Mouse (Mus musculus): ENCODE measurements around the gene Itga11.
"Not testable (repeated sequence)": the region's sequence is repeated elsewhere in the genome, so short reads cannot be mapped to it uniquely, and the experiment has no call there.

Itga11 gene

DNA sequence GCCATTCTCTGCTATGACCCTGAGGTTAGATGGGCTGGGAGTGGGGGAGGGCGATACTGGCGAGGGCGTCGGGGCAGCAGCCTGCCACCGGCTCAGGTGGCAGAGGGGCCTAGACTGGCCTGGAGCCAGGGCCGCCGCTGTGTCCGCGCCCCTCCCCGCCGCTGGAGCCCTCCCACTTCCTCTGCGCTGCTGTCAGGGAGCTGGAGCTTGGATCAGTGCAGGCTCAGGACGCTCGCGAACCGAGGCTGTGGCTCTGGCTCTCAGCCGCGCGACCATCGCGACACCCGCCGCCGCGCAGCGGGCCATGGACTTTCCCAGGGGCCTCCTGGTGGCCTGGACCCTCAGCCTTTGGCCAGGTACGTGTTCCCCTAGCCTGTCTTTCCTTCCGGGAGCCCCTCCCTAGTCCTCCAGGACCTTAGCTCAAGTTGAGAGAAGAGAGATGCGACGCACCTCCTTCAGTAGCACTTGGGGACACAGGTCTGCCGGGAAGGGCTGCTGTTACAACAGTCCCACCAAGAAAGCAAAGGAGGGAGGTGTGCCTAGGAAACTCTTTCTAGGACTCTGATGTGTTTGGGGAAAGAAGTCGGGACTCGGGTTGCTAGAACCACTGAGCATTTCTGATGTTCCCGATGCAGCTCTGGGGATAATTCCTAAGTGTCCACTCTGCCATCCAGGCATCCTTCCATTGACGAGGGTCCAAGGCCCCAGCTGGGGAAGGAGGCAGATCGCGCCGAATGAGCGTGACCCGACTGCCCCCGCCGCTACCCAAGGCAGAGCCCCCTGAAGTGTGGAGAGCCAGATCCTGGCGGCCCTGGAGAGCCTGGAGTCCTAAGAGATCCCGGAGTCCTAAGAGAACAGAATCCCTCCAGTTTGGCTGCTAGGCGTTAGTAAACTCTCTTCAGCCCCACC is at the start of gene Itga11:
TSS of gene Itga11 (plus strand) at position 186 of the 909 bp plus-strand sequence.
- peak in 1 of 2 experiments; percentile 31 for DNase-seq (ENCODE audit: low spot score in 2 of 2)

DNA sequence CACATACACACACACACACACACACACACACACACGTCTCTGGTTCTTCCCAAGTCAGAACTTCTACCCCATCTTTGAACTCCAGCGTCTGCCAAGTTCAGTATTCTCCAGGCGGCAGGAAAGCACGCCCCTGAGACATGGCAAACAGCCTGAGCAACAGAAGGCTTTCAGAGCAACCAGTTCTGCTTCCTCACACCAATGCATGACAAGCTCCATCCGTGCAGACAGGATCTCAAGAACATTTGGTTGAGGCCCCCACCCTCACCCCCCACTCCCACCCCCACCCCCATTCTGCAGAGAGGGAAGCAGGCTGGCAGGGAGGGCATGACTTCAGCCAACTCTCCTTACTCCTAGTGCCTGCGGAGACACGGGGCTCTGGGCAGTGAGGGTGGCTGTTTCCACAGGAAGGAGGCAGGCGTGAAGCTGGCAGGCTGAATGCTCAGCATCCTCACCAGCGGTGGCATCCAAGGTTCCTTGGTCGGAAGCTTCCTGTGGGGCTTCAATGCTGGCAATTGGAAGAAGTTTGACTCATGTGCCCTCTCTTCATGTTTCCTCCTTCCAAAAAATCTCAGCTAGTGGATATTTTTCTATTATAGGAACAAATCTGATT is 46.9 kb upstream of the Itga11 start:
- DNase-seq (ENCODE audit: low spot score in 2 of 2) = no peak

DNA sequence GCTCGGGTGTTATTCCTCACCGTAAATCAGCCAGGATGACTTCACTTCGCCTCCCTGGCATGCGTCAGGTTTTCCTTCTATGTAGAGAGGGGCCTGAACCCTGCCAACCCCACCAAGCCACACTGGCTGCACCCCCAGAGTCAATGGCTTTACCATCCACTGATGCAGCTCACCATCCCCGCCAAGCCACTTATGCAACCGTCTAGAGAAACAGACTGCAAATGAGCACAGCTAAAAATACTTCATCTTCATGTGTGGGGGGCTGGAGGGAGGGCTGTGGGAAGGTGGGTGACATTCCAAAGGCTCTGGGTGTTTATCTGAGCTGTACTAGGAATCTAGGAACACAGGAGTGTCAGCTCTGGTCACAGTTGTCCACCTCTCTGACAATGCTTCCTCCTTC is 45.2 kb upstream of the Itga11 start:
- no peak for DNase-seq (ENCODE audit: low spot score in 2 of 2)

DNA sequence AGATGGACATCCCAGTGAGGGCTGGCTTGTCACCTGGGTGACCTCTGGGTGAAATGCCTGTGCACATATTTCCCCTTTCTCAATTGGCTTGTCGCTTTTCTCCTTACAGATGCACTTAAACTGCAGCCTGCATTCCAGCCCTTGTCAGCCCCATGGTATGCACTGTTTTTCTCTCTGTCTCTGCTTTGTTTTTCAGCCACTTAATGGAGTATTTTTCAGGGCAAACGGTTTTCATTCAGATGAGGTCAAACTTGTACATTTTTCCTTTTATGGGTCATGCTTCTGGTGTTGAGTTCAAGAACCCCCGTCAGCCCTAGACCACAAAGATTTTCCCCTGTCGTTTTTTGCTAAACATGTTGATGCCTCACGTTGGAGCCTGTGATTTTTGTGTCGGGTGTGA is 39.6 kb upstream of the Itga11 start:
- DNase-seq (ENCODE audit: low spot score in 2 of 2) = no peak

DNA sequence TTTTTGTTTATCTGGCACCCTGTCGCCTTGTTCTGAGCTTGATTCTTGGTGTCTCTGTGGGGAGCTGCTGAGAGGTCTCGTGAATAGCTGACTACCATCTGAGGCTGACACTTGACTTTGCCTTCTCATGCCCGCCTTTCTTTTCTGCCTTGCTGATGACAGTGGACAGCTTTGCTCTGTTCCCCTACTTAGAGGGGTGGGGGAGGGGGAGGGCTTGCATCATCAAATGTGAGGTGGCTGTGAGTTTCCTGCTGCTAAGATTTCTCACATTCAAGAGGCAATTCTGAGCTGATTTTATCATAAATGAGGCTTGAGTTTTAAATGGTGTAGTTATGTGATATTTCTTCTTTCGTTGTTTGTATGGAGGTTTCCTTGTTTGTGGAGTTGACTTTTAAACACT is 37.9 kb upstream of the Itga11 start:
- no peak for DNase-seq (ENCODE audit: low spot score in 2 of 2)

- DNase-seq (ENCODE audit: low spot score in 2 of 2) = no peak
Measured at GRCm38 (mm10) chr9:62640188-62640587, 37.4 kb upstream of the Itga11 start.

GRCm38 (mm10) chr9:62645716-62646400 is 31.8 kb upstream of the Itga11 start:
- no peak for DNase-seq (ENCODE audit: low spot score in 2 of 2)

DNA sequence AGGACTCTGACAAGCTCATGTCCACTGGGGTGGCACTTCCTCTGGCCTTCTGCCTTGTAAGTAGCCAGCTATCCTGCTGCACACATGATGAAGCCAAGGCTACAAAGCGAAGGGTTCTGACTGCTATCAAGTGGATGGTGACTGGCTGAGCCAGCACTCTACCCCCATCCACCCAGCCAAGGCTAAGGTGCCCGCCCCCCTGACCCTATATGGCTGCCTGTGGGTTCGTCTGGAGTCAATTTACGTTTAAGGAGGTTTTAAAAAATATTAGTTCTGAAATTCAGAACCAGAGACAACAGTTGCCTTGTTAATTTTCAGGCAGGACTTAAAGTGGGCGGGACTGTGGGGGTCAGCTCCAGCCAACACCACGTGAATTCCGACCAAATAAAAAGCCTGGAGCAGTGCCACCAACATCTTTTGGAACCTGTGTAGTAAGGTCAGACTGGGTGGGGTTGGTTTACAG is 30.9 kb upstream of the Itga11 start:
- DNase-seq (ENCODE audit: low spot score in 2 of 2) = no peak

GRCm38 (mm10) chr9:62649444-62649843 is 28.2 kb upstream of the Itga11 start:
- DNase-seq (ENCODE audit: low spot score in 2 of 2) = no peak

DNA sequence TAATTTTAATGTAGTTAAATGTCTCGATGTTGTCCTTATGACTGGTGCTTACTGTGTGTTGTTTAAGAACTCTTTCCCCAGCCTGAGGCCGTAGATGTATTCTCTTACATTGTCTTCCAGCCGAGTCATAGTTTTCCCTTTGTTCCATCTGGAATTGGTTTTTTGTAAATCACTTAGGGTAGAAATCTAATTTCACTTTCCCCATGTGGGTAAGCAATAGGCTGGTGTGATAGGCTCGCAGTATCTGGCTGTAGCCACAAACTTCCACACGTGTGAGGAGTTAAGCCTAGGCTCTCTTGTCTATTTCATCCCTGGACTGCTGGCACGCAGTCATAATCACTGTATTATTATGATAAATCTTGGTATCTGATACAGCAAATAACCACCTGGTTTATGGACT is 26.9 kb upstream of the Itga11 start:
- no peak for DNase-seq (ENCODE audit: low spot score in 2 of 2)

DNA sequence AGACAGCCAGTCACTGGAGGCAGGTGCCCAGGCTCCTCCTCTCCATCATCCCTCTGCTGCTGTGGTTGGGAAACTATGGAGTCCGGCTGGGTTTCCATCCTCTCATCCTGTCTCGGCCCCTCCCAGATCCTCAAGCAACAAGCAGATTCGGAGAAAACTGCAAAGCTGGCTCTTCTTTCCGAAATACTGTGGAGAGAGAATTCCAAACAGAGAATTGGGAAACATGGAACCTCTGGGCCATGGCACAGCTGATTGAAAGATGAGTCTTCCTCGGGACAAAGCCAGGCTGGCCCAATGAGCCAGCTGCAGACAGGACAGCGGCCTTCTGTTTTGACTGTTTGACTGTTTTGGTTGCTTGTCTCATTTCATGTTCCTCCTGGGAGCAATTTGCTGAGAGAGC is 23.3 kb upstream of the Itga11 start:
- no peak for DNase-seq (ENCODE audit: low spot score in 2 of 2)

DNA sequence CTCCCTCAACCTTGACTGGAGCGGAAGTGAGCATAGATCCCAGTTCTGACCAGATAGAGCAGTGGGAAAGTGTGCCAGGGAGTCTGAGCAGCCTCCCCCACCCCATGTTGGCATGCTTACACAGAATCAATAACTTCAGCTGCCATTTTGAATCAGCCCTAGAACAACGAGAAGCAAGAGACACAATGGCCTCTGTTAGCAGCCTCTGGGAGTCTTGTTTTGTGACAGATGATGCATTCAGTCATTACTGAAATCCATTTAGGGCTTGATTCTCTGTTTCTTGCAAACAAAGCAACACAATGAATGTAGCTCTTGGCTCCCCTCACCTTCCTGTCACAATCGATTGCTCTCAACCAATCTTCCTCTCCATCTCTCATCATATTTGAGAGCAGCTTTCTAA is 19.6 kb upstream of the Itga11 start:
- DNase-seq (ENCODE audit: low spot score in 2 of 2) = no peak

GRCm38 (mm10) chr9:62659026-62659425 is 18.6 kb upstream of the Itga11 start:
- no peak for DNase-seq (ENCODE audit: low spot score in 2 of 2)

DNA sequence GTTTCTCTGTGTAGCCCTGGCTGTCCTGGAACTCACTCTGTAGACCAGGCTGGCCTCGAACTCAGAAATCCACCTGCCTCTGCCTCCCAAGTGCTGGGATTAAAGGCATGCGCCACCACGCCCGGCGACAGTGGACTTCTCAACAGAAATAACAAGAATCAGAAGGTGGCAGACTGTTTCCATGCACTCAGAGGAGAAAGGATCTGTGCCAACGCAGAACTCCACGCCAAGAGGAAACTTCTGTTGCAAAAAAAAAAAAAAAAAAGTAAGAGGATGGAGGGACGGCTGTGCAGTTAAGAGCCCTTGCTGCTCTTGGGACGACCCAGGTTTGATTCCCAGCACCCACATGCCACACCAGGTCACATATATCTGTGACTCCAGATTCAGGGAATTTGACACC is 16.7 kb upstream of the Itga11 start:
- DNase-seq (ENCODE audit: low spot score in 2 of 2) = not testable (repeated sequence)

GRCm38 (mm10) chr9:62663443-62663842 is 14.2 kb upstream of the Itga11 start:
- no peak for DNase-seq (ENCODE audit: low spot score in 2 of 2)

- DNase-seq (ENCODE audit: low spot score in 2 of 2) = no peak
Measured at GRCm38 (mm10) chr9:62664115-62664725, 13.4 kb upstream of the Itga11 start.

DNA sequence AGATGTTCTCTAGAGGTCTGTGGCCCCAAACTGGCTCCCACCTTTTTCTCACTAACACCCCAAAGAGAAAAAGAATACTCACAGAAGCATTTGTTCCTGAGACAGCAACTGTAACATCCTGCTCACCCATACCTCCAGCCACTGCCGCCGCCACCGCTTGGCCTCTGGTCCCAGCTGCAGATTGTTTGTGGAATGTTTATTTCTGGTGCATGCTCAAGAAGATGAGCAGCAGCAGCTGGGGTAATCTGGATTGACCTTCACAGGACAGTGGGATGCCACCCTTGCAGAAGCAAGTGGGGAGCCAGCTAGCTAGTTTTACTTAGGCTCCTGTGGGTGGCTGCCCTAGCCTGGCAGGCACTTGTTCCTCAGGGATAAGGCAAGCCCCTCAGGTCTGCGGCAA is 11.7 kb upstream of the Itga11 start:
- DNase-seq (ENCODE audit: low spot score in 2 of 2) = no peak

DNA sequence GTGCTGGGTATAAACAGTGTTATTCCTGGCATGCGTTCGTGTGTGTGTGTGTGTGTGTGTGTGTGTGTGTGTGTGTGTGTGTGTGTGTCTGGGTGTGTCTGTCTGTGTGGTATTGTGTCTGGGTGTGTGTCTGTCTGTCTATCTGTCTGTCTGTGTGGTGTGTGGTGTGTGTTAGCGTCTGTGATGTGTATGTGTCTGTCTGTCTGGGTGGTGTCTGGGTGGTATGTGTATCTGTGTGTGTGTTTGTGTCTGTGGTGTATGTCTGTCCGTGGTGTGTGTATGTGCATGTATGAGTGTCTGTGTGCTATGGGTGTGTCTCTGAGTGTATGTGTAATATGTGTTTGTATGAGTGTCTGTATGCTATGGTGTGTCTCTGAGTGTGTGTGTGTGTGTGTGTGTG is 9.1 kb upstream of the Itga11 start:
- no peak for DNase-seq (ENCODE audit: low spot score in 2 of 2)

- no peak for DNase-seq (ENCODE audit: low spot score in 2 of 2)
Measured at GRCm38 (mm10) chr9:62673241-62673640, 4.4 kb upstream of the Itga11 start.

DNA sequence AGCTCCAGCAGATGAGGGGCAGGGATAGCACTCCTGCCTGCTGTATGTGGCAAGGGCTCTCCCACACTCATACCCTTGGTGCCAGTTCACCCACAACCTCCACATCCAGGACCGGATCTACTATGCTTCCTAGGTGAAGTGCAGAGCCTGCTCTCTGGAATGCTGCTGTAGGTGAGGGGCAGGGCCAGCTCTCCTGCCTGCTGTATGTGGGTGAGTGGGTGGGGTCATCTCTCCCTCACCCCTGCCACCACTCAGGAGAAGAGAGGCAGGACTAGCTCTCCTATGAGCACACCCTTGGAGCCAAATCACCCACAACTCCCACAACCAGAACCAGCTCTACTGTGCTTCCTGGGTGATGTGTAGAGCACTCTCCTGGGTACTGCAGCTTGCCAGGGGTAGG is 2.5 kb upstream of the Itga11 start:
- no peak for DNase-seq (ENCODE audit: low spot score in 2 of 2)

DNA sequence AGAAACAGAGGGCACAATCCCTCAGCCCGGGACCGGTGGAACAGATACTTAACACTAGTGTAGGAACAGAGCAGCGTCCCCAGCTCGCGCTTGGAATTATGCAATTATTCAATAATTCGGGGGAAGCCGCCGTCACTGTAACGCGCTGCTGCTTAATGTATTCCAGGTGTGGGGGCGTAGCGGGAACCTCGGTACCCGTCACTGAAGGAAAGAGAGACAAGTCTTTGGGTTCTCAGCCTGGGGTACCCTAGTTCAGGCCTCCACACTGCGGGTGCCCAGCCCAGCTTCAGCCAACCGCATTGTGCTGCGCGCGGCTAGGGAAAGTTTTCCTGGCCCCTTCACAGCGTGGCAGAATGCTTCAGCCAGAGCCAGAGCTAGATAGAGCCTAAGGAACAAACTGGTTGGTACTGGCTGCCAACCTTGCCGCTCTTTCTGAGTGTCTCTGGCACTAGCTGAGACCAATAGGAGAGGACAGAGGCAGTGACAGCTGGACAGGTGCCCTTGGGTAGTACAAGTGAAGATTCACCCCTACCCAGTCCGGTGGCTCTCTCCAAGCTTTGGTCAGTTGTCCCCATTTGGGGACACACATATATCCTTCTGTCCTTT is 1.0 kb downstream of the Itga11 start:
- no peak for DNase-seq (ENCODE audit: low spot score in 2 of 2)

- no peak for DNase-seq (ENCODE audit: low spot score in 2 of 2)
Measured at GRCm38 (mm10) chr9:62679398-62679797, 1.8 kb downstream of the Itga11 start.
